Mouse (Mus musculus): ENCODE results near the gene C7. TPM values are rescaled to one million over a fixed set of nuclear protein-coding genes. Genes with fewer than 3 reads are reported as not detected.
"Not testable (repeated sequence)": the region's sequence is repeated elsewhere in the genome, so short reads cannot be mapped to it uniquely, and the experiment has no call there.

C7 gene
- polyA plus RNA-seq, 1 experiment from 2014 or later = 0.28 TPM

DNA sequence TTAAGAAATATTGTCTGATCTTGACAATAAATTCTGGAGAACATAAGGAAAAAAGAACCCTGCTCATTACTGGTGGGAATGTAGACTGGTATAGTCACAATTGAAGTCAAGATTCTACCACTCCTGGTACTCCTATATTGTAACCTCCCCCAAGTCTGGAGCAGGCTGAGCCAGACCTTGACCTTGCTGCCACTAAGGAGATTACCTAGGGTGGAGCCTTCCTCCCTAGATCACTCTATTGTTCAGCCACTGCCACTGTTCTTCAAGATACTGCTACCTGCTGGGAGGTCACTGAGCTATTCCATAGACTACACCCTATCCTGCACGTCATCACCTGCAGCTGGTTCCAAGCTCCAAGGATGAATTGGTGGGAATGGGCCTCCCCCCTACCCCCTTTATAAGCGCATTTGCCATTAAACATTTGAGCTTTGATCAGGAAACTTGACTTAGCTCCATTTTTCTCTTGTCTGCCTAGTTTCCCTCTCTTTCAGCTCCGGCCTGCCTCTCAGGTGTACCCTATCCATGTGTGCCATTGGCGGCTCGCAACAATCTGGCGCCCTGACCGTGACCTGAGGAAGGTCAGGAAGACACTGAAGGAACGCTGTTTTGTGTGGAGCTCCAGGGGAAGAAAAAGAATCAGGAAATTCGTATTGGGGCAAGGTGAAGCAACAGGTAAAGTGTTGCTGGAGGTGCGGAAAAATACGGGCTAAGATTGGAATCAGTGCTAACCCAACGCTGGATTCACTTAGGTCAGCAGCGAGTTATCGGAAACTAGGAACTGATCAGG lies 39.9 kb downstream of the C7 start:
- H3K27ac ChIP-seq (ENCODE audit: low read depth, low read length); ATAC-seq (ENCODE audit: insufficient read depth, low FRiP score, low TSS enrichment); H3K4me1 ChIP-seq (ENCODE audit: control insufficient read depth, insufficient read depth, low read length); H3K4me2 ChIP-seq (ENCODE audit: low read depth); H3K9me3 ChIP-seq (ENCODE audit: control insufficient read depth, low read length); H3K27me3 ChIP-seq (ENCODE audit: control insufficient read depth, insufficient read depth, low read length); H3K9ac ChIP-seq (ENCODE audit: low read length); H3K4me3 ChIP-seq (ENCODE audit: low read depth, low read length); DNase-seq (ENCODE audit: low spot score); H3K36me3 ChIP-seq (ENCODE audit: control insufficient read depth, insufficient read depth, low read length): not testable (repeated sequence)
- WGBS = 94% methylated on average over 14 of the region's 14 CpGs

- no peaks in the 10 kb centered on the region for H3K9me3 ChIP-seq (ENCODE audit: control insufficient read depth, low read length)
- H3K4me1 ChIP-seq (ENCODE audit: control insufficient read depth, insufficient read depth, low read length) = no peaks in the 10 kb centered on the region
- no peak overlapping the region for H3K27ac ChIP-seq (ENCODE audit: low read depth, low read length)
- no peak for ATAC-seq (ENCODE audit: insufficient read depth, low FRiP score, low TSS enrichment)
- H3K9ac ChIP-seq (ENCODE audit: low read length) = no peak overlapping the region
- no peak overlapping the region for H3K4me3 ChIP-seq (ENCODE audit: low read depth, low read length)
- no peaks in the 10 kb centered on the region for H3K36me3 ChIP-seq (ENCODE audit: control insufficient read depth, insufficient read depth, low read length)
- H3K27me3 ChIP-seq (ENCODE audit: control insufficient read depth, insufficient read depth, low read length) = no peaks in the 10 kb centered on the region
- no peak overlapping the region for H3K4me2 ChIP-seq (ENCODE audit: low read depth)
- DNase-seq (ENCODE audit: low spot score) = no peak
- WGBS = 81% methylated on average over 11 of the region's 11 CpGs
Observed at GRCm38 (mm10) chr15:5009644-5010107, 53.9 kb downstream of the C7 start.

GRCm38 (mm10) chr15:5003503-5004196 lies 59.9 kb downstream of the C7 start:
- no peaks in the 10 kb centered on the region for H3K9me3 ChIP-seq (ENCODE audit: control insufficient read depth, low read length)
- DNase-seq (ENCODE audit: low spot score) (no peak), ATAC-seq (ENCODE audit: insufficient read depth, low FRiP score, low TSS enrichment) (no peak)
- 83% methylated on average over 6 of the region's 6 CpGs for WGBS
- no peak overlapping the region for H3K9ac ChIP-seq (ENCODE audit: low read length)
- no peaks in the 10 kb centered on the region for H3K27me3 ChIP-seq (ENCODE audit: control insufficient read depth, insufficient read depth, low read length)
- no peak overlapping the region for H3K4me2 ChIP-seq (ENCODE audit: low read depth)
- no peaks in the 10 kb centered on the region for H3K36me3 ChIP-seq (ENCODE audit: control insufficient read depth, insufficient read depth, low read length)
- no peak overlapping the region for H3K27ac ChIP-seq (ENCODE audit: low read depth, low read length)
- no peaks in the 10 kb centered on the region for H3K4me1 ChIP-seq (ENCODE audit: control insufficient read depth, insufficient read depth, low read length)
- H3K4me3 ChIP-seq (ENCODE audit: low read depth, low read length) = no peak overlapping the region

DNA sequence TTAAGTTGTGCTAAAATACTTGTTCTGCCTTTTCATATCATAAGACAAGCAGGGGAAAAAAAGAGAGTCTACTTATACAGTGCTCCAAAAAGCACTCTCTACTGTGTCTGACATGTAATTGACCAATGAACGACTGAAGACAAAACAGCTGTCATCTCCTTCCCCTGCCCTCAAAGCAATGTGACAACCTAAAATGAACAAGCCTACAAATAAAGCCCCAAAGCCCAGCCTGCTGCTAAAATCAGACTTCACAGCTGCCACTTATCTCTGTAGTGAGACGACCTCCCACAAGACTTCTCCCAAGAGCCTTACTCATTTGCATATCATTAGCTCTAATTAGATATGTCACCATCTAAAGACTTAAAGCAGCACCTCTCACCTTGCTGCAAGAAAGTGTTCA lies 60.6 kb downstream of the C7 start:
- WGBS = 45% methylated on average over 2 of the region's 2 CpGs
- no peak for ATAC-seq (ENCODE audit: insufficient read depth, low FRiP score, low TSS enrichment)
- no peak overlapping the region for H3K4me2 ChIP-seq (ENCODE audit: low read depth)
- no peaks in the 10 kb centered on the region for H3K27me3 ChIP-seq (ENCODE audit: control insufficient read depth, insufficient read depth, low read length)
- H3K36me3 ChIP-seq (ENCODE audit: control insufficient read depth, insufficient read depth, low read length) = no peaks in the 10 kb centered on the region
- no peak for DNase-seq (ENCODE audit: low spot score)
- H3K9ac ChIP-seq (ENCODE audit: low read length) = no peak overlapping the region
- no peaks in the 10 kb centered on the region for H3K9me3 ChIP-seq (ENCODE audit: control insufficient read depth, low read length)
- H3K27ac ChIP-seq (ENCODE audit: low read depth, low read length) = no peak overlapping the region
- H3K4me3 ChIP-seq (ENCODE audit: low read depth, low read length) = no peak overlapping the region
- H3K4me1 ChIP-seq (ENCODE audit: control insufficient read depth, insufficient read depth, low read length) = no peaks in the 10 kb centered on the region

DNA sequence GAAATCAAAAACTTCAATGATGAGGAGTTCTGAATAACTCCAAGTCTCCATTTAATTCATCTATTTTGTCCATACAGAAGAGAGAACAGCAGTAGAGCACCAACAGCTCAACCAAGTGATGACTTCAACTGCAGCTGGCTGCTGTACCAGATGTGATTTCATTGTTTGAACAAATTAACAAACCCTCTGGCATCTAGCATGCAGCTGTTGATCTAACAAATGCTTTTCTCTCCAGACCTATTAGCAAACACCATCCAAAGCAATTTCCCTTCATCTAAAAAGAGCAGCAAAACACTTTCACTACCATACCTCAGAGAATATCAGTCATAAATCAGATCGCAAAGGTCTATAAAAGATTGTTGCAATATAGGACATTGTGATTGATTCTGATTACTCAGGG lies 90.2 kb downstream of the C7 start:
- H3K27ac ChIP-seq (ENCODE audit: low read depth, low read length) = no peak overlapping the region
- DNase-seq (ENCODE audit: low spot score) (no peak), ATAC-seq (ENCODE audit: insufficient read depth, low FRiP score, low TSS enrichment) (no peak)
- no peaks in the 10 kb centered on the region for H3K36me3 ChIP-seq (ENCODE audit: control insufficient read depth, insufficient read depth, low read length)
- 95% methylated on average over 1 of the region's 1 CpGs for WGBS
- no peak overlapping the region for H3K4me3 ChIP-seq (ENCODE audit: low read depth, low read length)
- H3K9ac ChIP-seq (ENCODE audit: low read length) = no peak overlapping the region
- H3K9me3 ChIP-seq (ENCODE audit: control insufficient read depth, low read length) = no peaks in the 10 kb centered on the region
- H3K4me1 ChIP-seq (ENCODE audit: control insufficient read depth, insufficient read depth, low read length) = no peaks in the 10 kb centered on the region
- H3K4me2 ChIP-seq (ENCODE audit: low read depth) = no peak overlapping the region
- H3K27me3 ChIP-seq (ENCODE audit: control insufficient read depth, insufficient read depth, low read length) = no peaks in the 10 kb centered on the region

Other genes with a start within 250 kb of the C7 start
- not detected in 2 replicates for gene Mroh2b, start 165.0 kb downstream of the C7 start, polyA plus RNA-seq (2014; fragmentation: Nextera tagmentation; extraction: Ambion mirVana)
- gene Card6, start 44.8 kb upstream of the C7 start, polyA plus RNA-seq (2014; fragmentation: Nextera tagmentation; extraction: Ambion mirVana) = 1.1 and 1.4 TPM in 2 replicates
- 487 and 490 TPM in 2 replicates for gene Rpl37, start 52.9 kb upstream of the C7 start, polyA plus RNA-seq (2014; fragmentation: Nextera tagmentation; extraction: Ambion mirVana)
- 21.2 and 21.7 TPM in 2 replicates for gene Prkaa1, start 80.1 kb upstream of the C7 start, polyA plus RNA-seq (2014; fragmentation: Nextera tagmentation; extraction: Ambion mirVana)
- gene Ttc33, start 121.8 kb upstream of the C7 start, polyA plus RNA-seq (2014; fragmentation: Nextera tagmentation; extraction: Ambion mirVana) = 46.6 and 49.3 TPM in 2 replicates
- 1.3 and 1.4 TPM in 2 replicates for gene Ptger4, start 180.4 kb upstream of the C7 start, polyA plus RNA-seq (2014; fragmentation: Nextera tagmentation; extraction: Ambion mirVana)